Mouse (Mus musculus) hematopoietic stem cell, adult 5-6 weeks (primary cell): ENCODE results near the gene Ewsr1. TPM values are rescaled to one million over a fixed set of nuclear protein-coding genes. Genes with fewer than 3 reads are reported as not detected.
A peak's percentile ranks its signal among the peaks of the same experiment; 100 is the strongest.
"Not testable (repeated sequence)": the region's sequence is repeated elsewhere in the genome, so short reads cannot be mapped to it uniquely, and the experiment has no call there.

Experiments used
- ATAC-seq, 2 experiments: fragments of 125-278 bp in 1 of 2; replicated peaks in 1 of 2; 2 replicates each; pipeline ENCODE4 v1.8.0; 2016 to 2017; ENCODE audit warnings: inconsistent platforms in 2 of 2, mild to moderate bottlenecking in 2 of 2, moderate number of reproducible peaks in 2 of 2, low read depth in 1 of 2, moderate TSS enrichment in 1 of 2; ENCODE audit not compliant: low FRiP score in 2 of 2, poor library complexity in 2 of 2, severe bottlenecking in 2 of 2, insufficient read depth in 1 of 2, low TSS enrichment in 1 of 2
- total RNA-seq: library from RNA; stranded (forward); fragments of 172-1452, 232-1000 nt; gene quantifications from 2 replicates; pipeline ENCODE4 v1.2.3, GENCODE M21; 2017

The Ewsr1 gene
- total RNA-seq, 1 experiment from 2014 or later: 663 TPM

DNA sequence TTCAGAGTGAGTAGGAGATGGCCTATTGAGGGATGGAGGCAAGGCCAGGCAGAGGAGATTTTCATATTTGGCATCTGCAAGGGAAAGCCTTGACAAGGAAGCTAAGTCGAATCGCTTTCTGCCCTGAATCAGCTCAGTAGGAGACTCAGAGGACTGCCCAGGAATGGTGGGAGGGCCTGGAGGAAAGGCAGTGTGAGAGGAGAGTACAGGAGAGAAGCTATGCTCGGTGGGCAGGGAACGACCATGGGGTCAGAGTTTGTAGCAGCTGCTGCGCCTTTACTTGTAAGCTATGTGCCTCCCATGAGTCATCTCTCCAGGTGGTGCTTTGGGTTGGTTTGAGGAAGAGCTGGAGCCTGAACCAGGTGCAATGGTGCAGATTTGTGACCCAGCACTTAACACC, 1.7 kb upstream of the Ewsr1 start:
- no peak for ATAC-seq

DNA sequence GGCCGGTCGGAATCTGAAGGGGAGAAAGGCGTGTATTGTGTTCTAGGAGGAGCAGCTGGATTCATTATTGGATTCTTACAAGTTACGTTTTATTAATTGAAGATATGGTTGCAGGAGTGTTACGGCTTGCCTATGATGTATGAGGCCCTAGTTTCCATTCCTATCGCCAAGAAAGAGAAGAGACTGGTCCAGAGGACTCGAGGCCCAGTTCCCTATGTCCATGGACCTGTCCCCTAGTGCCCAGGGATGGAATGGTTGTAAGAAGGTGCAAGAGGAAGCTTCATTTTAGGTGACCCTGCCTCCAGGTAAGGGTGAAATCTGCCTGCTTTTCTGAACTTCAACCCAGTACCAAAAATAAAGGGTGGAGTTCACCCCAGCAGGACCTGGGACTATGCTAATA, 1.2 kb upstream of the Ewsr1 start:
- no peak for ATAC-seq

DNA sequence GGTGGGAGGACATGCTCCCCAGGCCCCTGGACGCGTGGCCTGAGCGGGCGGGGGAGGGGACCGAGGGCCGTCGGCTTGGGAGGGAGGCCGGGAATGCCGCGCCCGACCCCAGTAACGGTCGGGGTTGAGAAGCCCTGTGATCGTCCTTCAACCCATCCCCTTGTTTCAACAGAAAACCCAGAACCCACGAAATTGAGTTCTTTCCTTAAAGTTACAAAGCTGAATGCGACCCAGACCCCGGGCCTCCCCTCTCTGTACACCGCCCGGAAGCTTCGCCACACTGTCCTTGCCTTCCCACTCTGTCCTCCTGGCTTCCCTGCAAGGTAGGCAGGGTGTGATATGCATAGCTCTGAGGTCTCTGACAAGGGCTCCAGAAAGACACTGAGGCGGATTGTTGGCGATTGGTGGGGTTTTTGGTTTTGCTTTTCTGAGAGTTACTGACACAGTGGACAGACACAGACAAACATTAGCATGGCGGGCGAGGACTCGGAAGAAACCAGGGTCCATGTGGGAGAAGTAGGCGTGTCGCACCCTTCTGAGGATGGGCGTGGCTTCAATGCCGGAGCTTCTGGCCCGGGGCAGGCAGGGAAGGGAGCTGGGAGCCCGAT, 614 bp upstream of the Ewsr1 start:
- peak; percentile 69 to 73 for ATAC-seq

DNA sequence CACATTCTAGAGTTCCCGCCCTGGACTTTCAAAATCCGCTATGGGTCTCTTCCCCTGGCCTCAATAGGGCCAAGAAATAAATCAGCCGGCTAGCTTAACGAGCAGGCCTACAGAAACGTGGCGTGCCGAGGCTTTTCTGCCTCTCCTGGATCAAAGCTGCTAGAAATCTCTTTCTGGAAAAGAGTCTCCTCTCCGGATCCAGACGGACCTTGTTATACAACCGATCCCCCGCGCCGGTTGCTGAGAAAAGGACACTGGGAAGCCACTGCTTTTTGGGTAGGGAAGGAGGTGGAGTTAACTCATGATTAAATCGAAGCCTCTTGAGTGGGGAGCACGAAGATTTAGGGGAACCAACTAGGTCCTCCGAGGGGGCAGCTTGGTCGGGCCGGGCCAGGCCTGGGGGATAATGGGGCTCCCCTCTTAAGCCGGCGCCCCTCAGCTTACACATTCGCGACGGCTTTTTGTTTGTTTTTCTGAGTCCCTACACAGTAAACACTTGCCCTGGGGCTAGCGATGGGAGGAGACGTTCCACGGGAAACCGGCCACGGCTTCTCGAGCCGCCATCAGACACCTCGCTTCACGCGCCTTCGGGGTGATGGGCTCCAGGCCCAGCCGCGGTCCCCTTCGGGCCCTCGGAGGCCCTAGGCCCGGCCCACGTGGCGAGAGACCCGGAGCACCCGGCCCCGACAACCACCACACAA, 881 bp downstream of the Ewsr1 start:
- no peak for ATAC-seq

DNA sequence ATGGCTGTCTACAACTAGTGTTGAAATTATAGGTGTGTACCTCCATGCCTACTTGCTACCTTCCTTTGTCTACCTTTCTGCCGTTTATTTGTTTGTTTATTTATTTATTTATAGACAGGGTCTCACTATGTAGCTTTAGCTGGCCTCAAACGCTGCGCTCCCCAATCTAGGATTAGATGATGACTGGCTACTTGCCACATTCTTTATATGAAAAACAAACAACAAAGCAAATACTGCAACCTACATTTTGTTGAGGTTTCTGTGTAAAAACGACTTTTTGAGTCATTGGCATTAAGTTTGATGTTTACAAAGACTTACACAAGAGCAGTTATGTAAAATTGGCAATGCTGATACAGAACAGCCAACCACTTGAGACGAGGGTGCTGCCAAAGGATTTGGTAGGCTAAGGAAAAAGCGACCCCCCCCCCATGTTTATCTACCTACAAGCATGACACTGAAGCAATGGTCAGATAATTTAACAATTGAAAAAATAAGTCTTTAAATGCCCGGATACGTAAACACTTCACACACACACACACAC, 2.5 kb downstream of the Ewsr1 start:
- ATAC-seq: no peak

DNA sequence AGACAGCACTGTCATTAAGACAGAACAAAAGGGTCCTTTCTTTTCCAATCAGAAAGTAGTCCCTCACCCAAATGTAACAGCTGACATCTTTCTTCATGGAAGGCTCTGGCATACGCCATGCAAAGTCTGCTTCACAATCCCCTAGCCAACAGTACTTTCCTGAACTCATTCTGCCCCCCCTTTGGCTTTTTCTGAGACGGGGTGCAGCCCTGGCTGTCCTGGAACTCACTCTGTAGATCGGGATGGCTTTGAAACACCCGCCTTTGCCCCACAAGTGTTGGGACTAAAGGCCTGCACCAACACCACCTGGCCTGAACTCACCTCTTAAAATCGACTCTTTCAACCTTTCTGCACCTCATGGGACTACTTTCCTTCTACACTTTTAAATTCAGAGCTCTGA, 3.2 kb downstream of the Ewsr1 start:
- ATAC-seq: no peak

DNA sequence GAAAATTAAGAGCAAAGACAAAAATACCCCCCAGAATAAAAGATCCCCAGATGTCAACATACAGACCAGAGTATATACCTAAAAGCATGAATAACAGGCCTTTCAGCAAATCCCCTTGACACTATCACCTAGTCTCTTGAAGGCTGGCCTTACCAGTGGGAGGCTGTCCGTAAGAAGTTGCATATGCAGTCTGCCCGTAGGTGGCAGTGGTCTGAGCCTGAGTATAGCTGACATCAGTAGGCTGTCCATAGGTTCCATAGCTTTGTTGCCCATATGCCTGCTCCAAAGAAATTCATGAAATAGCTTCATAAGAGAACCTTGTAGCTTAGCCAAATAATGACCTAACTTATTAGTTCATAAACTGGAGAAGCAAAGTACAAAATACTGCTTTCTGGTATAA, 7.4 kb downstream of the Ewsr1 start:
- ATAC-seq: peak in 1 of 2 experiments; percentile 51; a peak in 1 of 4 replicates

DNA sequence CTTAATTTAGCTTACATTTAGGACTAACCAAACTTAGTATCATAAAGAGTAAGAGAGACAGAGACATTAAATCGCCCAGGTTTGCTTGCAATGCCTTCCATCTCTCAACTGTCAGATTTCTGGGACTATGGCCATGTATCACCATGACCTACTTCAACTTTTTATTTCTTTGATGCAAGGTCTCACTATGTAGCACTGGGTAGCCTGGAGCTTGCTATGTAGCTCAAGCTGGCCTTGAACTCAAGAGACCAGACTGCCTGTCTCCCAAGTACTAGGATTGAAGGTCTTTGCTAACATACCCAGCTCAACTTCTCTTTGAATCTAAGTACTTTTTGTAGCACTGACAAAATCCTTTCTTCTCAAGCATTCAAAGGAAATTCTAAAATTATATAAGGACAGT, 9.9 kb downstream of the Ewsr1 start:
- no peak for ATAC-seq

DNA sequence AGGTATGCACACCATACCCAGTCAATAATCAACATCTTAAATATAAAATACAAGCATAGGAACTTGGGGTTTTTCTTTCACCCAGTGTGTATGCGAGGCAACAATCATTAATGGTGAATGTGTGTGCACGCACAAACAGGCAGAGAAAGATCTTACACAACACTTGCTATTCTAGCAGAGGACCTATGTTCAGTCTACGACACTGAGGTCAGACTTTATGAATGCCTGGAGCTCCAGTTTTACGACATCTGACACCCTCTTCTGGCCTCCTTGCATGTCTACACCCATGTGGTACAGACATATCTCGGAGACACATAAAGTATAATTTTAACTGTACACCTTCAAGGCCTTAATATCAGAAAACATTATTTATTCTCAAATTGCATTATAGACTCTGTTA, 22.2 kb downstream of the Ewsr1 start:
- ATAC-seq: not testable (repeated sequence)

DNA sequence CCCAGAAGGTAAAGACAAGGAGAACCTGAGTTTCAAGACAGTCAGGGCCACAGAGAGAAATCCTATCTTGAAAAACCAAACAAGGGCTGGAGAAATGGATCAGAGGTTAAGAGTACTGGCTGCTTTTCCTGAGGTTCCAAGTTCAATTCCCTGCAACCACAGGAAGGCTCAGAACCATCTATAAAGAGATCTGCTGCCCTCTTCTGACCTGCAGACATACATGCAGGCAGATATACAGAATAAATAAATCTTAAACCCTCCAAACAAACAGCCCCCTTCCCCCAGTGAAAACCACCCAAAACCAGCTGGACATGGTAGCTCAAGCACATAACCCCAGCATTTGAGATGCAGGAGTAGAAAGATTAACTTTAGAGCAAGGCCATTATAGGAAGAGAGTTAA, 23.3 kb downstream of the Ewsr1 start:
- no peak for ATAC-seq

DNA sequence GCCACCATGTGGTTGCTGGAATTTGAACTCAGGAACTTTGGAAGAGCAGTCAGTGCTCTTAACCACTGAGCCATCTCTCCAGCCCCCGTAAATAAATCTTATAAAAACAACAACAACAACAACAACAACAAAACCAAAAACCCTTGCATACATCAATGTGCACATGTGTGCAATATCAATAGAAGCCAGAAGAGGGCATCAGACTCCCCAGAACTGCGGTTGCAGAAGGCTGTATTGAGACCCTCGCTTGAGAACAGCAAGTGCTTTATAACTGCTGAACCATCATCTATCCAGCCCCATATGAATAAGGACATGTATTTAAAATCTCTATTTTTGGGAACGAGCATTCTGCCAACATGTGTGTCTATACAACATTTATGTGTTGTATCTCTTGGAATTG, 24.2 kb downstream of the Ewsr1 start:
- ATAC-seq: no peak; a peak in 1 of 4 replicates

DNA sequence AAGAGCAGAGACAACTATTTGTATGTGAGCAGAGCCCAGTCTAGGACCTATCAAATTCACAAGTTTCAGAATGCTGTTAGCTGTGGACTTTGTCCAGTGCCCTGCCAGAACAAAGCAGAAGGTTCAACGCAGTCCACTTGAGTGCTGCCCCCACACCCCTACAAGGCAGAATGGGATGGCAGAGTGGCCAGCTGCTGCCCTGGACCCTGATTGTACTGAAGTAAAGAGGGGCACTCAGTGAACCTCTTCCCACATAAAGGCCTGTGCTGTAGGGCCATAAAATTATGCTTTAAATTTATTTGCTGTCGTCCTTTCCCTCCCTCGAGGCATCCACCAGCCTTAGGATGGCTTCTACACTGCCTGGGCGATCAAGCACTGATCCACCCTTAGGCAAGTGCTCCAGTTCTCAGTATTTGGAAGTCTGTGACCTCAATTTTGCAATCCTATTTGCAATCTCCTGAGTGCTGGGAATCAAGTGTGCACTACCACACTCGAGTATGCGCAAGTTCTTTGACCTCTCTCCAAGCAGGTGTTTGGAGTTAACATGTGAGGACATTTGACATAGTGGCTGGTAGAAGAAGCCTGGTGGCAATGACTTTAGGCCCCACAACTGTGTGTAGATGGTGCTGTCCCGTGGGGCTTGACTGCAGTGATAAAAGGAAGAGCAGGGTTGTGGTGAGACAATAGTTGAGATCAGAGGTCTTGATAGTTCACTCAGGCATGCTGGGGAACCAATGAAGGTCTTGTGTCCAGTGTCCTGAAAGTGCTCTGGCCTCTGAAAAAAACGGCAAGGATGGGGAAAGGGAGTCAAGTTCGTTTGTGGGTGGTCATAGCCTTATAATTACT, 30.7 kb downstream of the Ewsr1 start:
- ATAC-seq: no peak

DNA sequence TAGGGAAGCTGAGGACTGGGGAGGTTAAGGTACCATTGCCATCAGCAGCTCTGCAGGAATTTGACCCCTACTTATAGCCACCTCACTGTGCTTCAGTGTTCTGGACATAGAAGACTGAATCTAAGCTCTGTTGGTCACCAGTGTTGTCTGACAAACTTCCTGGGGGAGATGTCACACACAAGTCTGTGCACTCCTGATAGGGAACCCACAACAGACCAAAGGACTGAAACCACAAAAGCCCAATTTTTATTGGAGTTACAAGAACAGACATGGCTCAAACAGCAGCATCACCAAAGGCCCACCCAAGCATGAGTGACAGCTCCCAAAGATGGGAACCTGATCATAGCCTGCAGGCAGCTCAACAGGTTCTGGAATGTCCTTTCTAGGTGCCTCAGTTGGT, 32.0 kb downstream of the Ewsr1 start:
- no peak for ATAC-seq

DNA sequence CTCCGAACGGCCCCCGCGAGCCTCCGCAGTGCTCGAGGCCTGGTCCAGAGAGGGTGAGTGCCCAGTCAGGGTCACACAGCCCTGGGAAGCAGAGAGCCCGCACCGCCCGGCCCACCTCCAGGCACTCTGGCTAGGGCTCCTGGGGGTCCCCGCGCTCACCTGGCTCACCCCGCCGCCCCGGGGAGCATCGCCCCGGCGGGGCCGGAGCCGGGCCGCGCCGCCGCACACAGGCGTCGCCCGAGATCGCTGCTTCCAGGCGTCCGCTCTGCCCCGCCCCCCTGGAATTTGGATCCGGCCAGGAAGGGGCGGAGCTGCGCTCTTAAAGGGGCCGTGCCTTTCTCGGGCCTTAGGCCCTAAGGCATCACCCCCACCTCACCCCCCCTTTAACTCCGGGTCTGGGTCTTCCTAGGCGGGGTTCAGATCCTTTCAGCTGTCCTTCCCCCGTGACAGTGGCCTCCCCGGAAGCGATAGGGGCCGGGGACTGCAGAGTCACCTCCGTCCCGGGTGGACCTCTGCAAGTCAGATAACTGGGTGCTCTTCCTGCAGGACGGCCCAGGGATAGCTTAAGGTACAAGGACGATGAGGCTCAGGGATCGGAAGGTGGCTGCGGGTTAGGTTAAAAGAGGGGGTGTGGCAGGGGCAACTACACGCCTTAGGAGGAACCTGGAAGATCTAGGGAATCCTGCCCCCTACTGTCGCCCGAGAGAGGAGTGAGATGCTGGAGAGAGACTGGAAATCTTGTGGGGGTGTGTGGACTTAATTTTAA, 33.8 kb downstream of the Ewsr1 start, which contains the start of gene Gas2l1:
TSS of gene Gas2l1 (minus strand) at position 272 of the 766 bp plus-strand sequence.
- peak; percentile 16 to 33; a peak in 2 of 4 replicates for ATAC-seq

DNA sequence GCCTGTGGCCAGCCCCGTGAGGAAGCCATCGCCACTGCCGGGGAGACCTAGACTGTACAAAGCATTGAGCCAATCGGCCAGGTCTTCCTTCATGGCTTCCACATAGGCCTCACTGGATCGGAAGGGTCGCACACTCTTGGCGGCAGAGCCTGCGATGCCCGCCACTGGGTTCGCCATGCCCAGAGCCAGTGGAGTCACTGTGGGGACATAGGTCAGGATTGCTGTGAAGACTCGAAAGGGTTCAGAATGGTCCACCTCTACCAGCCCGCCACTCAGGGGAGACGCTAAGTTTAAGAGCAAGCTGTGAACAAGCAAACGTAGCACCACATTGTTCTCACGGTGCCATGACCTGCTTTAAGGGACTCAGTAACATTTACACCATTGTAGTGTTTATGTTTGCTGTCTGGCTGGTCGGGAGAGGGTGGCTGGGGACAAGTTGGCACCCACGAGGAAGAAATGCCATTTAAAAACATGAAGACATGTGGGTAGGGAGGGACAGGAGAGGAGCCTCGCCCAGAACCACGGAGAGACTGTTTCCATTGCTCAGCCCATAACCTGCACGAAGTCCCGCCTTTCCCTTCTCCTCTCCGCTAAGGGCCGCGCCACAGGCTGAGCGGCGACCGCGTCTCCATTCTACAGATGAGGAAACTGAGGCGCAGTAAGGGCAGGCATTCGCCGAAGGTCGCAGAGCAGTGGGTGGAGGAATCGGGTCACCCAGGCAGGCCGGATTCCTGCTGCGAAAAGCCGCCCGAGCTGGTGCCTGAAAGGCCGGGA, 34.6 kb downstream of the Ewsr1 start:
- ATAC-seq: no peak

DNA sequence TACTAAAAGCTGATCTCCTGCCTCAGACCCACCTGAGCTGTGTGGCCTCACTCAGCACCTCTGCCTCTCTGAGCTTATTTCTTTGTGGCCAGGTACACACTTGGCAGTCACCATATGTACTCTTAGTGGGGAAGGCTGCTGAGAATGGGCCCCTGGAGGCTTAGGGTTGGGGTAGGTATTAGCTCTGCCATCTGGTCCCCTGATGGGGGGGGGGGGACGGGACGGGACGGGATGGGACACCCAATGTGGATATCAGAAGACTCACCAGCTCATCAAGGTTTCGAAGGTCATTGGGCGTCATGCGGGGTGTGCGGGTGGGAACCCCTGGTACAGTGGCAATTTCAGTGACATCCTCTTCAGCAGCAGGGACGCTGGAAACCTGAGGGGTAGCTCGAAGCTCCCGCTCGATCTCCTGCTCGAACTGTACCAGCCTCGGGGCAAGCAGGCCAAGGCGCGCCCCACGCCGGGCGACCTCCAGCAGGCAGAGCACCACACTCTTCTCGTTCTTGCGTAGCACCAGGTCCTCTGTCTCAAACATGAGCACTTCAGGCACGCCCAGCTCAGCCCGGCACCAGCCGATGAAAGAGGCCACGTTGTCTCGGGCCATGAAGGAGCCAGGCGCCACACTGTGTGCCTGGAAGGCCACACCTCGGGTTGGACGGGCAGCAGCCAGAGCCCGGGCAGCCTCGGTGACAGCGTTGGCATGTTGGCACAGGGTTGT, 35.3 kb downstream of the Ewsr1 start:
- ATAC-seq: 0 out of 4 replicates have a peak, but pooled peaks of 1 of the 2 experiments have one; percentile 5
